Mouse (Mus musculus) subcutaneous adipose tissue, adult 2 months (tissue): ENCODE results near the gene Prr36. TPM values are rescaled to one million over a fixed set of nuclear protein-coding genes. Genes with fewer than 3 reads are reported as not detected.

ENCODE experiments used
- polyA plus RNA-seq: library from polyadenylated mRNA; depleted of rRNA; stranded (reverse); fragments of >200 nt; gene quantifications from 2 replicates; pipeline ENCODE4 v1.2.3, GENCODE M21; 2012; ENCODE audit warnings: low replicate concordance; rRNA removed

The Prr36 gene
- polyA plus RNA-seq, result 0.10 and 0.60 TPM in 2 replicates

DNA sequence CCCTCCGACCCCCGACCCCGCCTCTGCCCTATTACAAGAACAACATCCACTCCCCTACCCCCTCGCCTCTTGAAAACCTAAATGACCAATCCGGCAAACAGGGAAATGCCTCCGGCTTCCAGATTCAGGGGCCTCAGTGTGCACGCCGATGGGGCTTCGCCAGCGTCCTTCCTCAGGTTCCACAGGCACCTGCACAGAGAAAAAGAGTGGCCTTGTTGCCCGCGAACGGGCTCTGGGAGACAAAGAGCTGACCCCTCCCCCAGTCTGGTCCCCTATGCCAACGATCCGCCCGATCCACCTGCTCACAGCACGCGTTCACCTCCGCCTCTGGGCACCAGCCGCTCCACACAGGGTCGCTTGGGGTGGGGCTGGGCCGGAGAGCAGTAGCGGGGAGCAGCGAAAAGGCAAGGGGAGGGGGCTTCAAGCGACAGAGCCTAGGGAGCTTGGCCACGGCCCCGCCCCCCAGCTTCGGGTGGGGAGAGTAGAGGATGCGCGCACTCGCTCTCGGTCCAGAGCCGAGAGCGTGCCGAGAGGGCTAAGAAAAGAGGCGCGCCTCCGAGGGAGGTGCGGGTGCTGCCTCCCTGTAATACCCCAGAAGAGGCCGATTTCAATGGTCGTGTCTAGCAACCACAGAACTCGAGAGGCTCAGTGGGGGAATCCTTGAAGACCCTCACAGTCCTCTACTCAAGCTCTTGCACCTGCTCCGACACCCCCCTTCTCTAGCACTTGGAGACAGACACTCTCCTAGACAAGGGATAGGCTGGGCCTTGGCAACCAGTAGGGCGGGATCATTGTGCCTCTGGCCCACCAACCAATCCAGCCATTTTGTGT lies at the start of gene Prr36:
Gene Prr36, minus strand, starts transcription at position 669 of the 831 bp plus-strand sequence.

DNA sequence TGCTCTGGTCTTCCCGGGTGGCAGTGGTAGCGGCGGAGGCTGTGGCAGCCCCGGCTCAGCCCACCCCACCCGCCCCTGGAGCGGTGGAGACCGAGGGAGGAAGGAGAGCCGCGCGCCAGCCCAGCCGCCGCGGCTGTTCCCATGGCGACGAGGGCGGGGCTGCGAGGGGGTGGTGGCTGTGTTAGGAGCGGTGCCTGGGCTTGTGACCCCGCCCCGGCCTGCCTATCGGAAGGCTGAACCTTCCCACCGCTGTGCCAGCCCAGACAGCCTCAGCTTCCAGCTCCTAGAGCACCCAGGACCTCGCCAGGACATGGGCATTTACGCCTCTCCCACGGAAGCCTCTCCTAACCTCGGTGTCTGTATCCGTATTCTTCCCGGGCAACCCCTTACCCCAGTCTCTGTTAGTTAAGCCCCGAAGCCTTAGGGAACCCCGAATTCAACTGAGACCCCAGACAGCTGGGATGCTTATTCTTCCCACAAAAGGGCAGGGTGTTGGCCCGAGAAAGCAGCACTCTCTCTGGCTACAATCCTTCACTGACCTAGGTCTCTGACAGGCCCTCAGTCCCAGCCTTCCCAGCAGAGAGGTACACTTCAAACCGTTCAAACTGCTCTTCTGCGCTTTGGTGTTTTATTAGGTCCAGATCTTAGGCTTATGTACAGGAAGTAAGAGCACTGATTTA lies 42.0 kb upstream of the Prr36 start, which contains the start of gene Ctxn1:
Gene Ctxn1, minus strand, starts transcription at position 150 of the 680 bp plus-strand sequence.

DNA sequence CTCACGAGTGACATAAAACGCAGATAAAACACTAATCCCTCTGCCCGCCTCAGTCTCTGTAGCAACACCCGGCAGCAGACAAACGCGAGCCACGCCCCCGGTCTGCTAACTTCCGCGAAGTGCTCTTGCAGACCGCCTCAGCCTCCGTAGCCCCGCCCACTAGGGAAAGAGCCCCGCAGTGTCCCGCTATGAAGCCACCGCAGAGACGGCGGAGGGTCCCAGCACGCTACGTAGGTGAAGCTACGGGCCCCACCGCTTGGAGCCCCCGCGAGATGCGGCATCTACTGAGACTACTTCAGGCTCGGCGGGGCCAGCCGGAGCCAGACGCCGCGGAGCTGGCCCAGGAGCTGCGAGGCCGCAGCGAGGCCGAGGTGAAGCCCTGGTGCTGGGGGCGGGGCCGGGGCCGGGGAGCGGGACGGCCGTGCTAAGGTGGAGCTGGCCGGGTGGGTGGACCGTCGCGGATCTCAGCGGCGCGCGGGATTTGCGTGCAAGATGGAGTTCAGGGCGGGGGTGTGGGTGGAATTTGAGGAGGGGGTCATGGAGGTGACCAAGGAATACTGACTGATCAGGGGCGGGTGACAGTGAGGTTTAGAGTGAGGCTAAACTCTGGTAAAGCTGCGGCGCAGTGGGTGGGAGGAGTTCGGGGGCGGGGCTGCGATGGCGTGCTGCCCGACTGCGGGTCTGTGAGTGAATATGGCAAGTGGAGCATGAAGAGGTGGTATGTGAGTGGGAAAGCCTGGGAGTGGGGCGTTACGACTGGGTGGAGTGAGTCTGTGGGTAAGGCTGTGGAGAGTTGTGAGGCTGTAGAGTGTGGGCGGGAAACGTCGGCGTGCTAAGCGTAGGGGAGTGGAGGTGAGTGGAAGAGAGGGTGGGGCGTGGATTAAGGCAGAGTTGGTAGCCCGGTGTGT lies 35.9 kb upstream of the Prr36 start, which contains the start of gene Snapc2:
Gene Snapc2, plus strand, starts transcription at position 147 of the 908 bp plus-strand sequence.

DNA sequence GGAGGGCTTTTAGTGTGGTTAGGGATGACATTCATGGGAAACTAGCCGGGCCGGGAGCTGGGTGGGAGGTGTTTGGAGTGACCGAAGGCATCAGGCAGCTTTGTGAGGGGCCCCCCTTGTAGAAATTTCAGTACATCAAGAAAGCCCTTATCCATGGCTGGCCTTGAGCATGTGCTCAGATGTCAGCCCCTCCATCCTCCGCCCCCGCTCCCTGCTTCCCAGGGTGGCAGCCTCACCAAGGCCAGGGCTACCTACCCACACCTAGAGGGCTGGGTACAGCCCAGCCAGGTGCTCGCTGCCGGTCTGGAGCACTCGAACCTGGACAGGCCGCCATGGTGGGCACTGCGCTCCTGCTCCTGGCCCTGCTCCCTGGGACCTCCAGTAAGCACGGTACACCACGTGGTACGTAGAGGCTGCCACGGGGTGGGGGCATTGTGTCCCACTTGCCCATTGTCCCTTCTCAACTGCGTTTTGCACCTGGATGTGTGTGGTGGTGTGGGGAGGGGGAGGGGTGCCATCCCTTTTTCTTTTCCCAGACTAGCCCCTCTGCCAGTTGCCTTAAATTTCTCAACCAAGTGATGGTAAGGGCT lies 30.8 kb upstream of the Prr36 start, which contains the start of gene Tgfbr3l:
Gene Tgfbr3l, plus strand, starts transcription at position 264 of the 590 bp plus-strand sequence.

DNA sequence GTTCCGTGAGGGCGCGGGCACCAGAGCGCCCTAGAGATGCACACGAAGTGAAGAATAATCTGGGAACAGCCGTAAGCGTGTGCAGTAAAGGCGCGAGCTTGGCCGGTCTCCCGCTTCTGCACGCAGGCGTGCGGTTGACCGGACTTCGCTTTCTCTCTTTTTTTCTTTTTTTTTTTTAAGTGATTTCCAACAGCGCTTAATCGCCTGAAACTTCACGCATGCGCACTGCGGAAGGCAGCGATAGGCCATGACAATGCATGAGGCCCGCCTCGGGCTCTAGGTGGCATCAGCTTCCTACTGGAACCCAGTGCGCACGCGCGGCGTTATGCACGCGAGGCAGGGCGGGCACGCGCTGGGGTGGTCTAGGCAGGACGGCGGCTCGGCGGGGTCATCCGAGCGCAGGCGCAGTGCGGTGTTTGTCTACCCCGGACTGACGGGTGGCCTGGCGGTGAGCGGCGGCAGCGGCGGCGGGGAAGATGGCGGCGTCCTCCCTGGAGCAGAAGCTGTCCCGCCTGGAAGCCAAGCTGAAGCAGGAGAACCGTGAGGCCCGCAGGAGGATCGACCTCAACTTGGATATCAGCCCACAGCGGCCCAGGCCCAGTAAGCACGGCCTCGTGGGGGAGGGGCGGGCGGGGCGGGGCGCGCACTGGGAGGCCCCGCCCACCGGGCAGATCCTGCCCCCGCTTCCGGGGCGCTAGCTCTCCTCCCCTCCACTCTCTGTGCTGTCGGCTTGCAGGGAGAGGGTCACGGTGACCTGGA lies 21.4 kb upstream of the Prr36 start, which contains the start of the genes Map2k7 and Gm49320:
Gene Map2k7, plus strand, starts transcription at position 307 of the 759 bp plus-strand sequence.
Gene Gm49320, plus strand, starts transcription at position 432 of the 759 bp plus-strand sequence.

DNA sequence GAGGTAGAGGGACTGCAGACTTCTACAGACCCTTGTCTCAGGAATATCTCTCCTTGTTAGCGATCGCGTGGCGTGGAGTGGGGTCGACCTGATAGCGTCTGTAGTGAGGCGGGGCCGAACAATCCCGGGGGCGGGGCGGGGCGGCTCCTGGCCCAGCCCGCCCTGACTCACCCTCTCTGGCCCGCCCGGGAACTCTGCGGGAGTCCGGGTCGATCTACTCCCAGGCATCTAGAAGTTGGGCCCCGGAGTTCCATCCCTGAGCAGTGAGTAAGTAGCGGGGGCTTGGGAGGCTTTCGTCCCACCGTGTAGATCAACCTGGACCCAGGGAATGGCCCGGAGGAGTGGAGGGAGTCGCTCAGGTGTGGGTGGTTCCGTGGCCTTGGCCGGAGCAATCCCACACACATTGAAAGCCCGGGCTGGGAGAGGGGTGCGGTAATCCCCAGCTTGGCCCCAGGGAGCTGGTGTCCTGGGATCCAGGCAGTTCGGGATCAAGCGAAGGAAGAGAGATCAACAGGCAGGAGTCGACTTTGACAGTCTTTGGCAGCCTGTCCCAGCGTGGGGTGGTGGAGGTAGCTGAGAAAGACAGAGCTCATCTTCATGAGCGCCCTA lies 9.6 kb upstream of the Prr36 start, which contains the start of gene Lrrc8e:
Gene Lrrc8e, plus strand, starts transcription at position 89 of the 609 bp plus-strand sequence.

DNA sequence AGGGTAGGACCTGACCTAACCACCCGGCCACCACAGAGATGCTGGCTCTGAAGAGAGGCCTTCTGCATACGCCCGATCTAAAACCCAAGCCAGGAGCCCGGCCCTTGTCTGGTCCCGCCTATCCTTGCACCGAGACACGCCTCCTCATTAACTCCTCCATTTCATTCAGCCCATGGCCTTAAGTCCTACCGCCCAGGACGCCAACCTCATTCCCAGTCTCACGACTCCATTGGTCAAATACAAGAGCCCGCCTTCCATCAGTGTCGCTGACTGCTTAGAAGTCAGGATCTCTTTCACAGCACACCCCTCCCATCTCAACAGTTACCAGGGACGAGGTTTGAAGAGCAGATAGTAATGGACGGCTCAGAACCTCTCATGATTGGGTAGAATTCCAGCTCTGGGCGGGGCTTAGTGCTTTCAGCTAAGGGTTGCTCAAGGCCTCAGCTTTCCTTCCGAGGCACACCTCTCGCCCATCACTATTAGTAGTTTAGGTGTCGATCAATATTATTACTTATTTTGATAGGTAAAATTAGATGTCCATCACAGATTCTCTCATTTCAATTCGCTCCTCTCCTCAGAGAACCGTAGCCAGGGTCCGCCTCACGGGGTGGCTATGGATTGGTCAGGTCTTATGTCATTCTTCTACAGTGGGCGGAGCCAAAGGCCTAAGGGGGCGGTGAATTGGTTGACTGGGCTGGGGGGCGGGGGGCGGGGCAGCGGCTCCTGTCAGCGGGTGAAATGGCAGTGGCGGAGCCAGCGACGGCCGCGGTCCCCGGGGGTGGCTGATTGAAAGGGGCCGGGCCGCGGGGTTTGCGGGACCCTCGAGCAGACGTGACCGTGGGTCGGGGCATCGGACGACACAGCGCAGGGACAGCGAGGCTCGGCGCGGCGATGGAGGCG lies 51.2 kb downstream of the Prr36 start, which contains the start of gene Evi5l:
Gene Evi5l, plus strand, starts transcription at position 716 of the 900 bp plus-strand sequence.

Other genes with a start within 250 kb of the Prr36 start
- gene Cd209f, start 111.6 kb downstream of the Prr36 start, polyA plus RNA-seq, result 40.2 and 44.0 TPM in 2 replicates
- gene Cd209g, start 83.4 kb downstream of the Prr36 start, polyA plus RNA-seq, result 29.4 and 31.4 TPM in 2 replicates
- 36.9 and 46.0 TPM in 2 replicates for gene Evi5l, start 50.9 kb downstream of the Prr36 start, polyA plus RNA-seq
- 0.06 and 3.7 TPM in 2 replicates for gene Lrrc8e, start 9.4 kb upstream of the Prr36 start, polyA plus RNA-seq
- gene Map2k7, start 21.3 kb upstream of the Prr36 start, polyA plus RNA-seq, result 36.9 and 52.9 TPM in 2 replicates
- gene Gm49320, start 21.4 kb upstream of the Prr36 start, polyA plus RNA-seq, result 2.6 and 4.2 TPM in 2 replicates
- 19.0 and 49.3 TPM in 2 replicates for gene Tgfbr3l, start 30.8 kb upstream of the Prr36 start, polyA plus RNA-seq
- 36.6 and 80.9 TPM in 2 replicates for gene Snapc2, start 35.6 kb upstream of the Prr36 start, polyA plus RNA-seq
- 11.7 and 195 TPM in 2 replicates for gene Ctxn1, start 41.8 kb upstream of the Prr36 start, polyA plus RNA-seq
- 92.2 and 103 TPM in 2 replicates for gene Timm44, start 58.5 kb upstream of the Prr36 start, polyA plus RNA-seq
- gene Ccl25, start 107.8 kb upstream of the Prr36 start, polyA plus RNA-seq, result 4.7 and 5.5 TPM in 2 replicates
- gene Elavl1, start 108.0 kb upstream of the Prr36 start, polyA plus RNA-seq, result 44.7 and 52.6 TPM in 2 replicates